Mouse (Mus musculus): ENCODE data around the gene Pycr1. TPM values are rescaled to one million over a fixed set of nuclear protein-coding genes. Genes with fewer than 3 reads are reported as not detected.
A peak's percentile ranks its signal among the peaks of the same experiment; 100 is the strongest.

The Pycr1 gene
- polyA plus RNA-seq, 1 experiment from 2014 or later: 15.2 TPM

DNA sequence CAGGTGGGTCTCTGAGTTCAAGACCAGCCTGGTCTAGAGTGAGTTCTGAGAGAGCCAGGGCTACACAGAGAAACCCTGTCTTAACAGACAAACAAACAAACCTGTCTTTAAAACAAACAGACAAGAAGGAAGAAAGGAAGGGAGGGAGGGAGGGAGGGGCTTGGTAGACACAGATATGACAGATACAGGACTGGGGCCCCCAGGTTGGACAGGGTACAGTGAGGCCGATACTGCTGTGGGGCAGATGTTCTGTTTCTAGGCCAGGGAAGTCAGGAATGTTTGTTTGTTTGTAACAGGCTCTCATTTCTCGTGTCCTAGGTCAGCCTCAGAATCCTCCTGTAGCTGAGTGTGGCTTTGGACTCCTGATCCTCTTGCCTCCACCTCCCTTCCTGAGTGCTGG, 40.0 kb downstream of the Pycr1 start:
- H3K4me2 ChIP-seq (ENCODE audit: low read depth, low read length): no peak overlapping the region
- peaks cover 18% of the 10 kb centered on the region for H3K4me1 ChIP-seq (ENCODE audit: control insufficient read depth, insufficient read depth, low read length)
- no peaks in the 10 kb centered on the region for H3K9me3 ChIP-seq (replicated peaks; ENCODE audit: control insufficient read depth, low read length)
- H3K9ac ChIP-seq (ENCODE audit: low read length): no peak overlapping the region
- ATAC-seq (replicated peaks; ENCODE audit: extremely low read depth, insufficient read depth, low FRiP score): no peak
- peaks cover 21% of the 10 kb centered on the region for H3K36me3 ChIP-seq (ENCODE audit: control insufficient read depth, insufficient read depth)
- H3K4me3 ChIP-seq (ENCODE audit: low read length): no peak overlapping the region
- no peaks in the 10 kb centered on the region for H3K27me3 ChIP-seq (ENCODE audit: control insufficient read depth, insufficient read depth, low read length)
- WGBS: 80% methylated on average over 2 of the region's 2 CpGs
- no peak overlapping the region for H3K27ac ChIP-seq (ENCODE audit: low read length)

DNA sequence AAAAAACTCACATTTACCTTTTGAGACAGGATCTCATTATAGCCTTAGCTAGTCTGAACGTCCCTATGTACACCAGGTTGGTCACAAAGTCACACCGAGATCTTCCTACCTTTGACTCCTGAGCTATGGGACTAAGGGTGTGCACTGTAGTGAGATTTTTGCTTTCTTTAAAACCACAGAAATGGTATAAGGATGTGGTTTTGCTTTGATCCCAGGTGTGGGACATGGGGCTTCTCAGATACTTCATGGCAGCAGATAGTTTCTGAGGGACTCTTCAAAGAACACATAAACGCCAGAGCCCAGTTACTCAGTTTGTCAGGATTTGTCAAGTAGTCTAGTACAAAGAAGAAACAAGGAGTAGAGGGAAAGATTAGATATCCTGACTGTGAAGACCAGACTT, 42.9 kb downstream of the Pycr1 start:
- WGBS: 85% methylated on average over 3 of the region's 3 CpGs
- Histone ChIP-seq H3K36me3 (ENCODE audit: control insufficient read depth, insufficient read depth) (peaks cover 29% of the 10 kb centered on the region), H3K4me1 (ENCODE audit: control insufficient read depth, insufficient read depth, low read length) (peaks cover 17% of the 10 kb centered on the region), H3K9me3 (replicated peaks; ENCODE audit: control insufficient read depth, low read length) (no peaks in the 10 kb centered on the region), H3K27me3 (ENCODE audit: control insufficient read depth, insufficient read depth, low read length) (no peaks in the 10 kb centered on the region), H3K9ac (ENCODE audit: low read length) (no peak overlapping the region), H3K4me3 (ENCODE audit: low read length) (no peak overlapping the region), H3K27ac (ENCODE audit: low read length) (no peak overlapping the region), H3K4me2 (ENCODE audit: low read depth, low read length) (no peak overlapping the region)
- ATAC-seq (replicated peaks; ENCODE audit: extremely low read depth, insufficient read depth, low FRiP score): no peak

DNA sequence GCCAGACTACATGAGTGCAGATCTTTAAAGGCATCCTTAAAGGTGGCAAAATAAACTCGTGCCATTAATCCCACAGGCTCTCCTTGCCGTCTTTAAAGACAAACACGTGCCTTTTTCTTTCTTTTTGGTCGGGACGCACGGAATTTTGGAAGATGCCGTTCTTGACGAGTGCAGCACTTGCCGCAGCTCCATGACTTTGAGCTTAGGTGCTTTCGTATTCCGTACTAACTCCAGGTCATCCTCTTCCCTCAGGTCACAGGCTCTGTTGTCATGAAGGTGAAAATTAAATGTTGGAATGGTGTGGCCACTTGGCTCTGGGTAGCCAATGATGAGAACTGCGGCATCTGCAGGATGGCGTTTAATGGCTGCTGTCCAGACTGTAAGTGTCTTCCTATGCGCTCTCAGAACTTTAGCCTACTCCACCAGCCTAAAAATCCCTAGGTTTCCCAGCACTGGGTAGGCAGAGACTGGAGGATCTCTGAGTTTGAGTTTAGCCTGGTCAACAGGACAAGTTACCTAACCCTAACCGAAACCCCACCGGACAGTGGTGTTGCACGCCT, 44.5 kb downstream of the Pycr1 start:
- H3K4me3 ChIP-seq (ENCODE audit: low read length): peak overlapping the region; percentile 91
- WGBS: 47% methylated on average over 17 of the region's 17 CpGs
- H3K9ac ChIP-seq (ENCODE audit: low read length): peak overlapping the region; percentile 75
- H3K4me1 ChIP-seq (ENCODE audit: control insufficient read depth, insufficient read depth, low read length): peaks cover 17% of the 10 kb centered on the region
- peak overlapping the region; percentile 90 for H3K4me2 ChIP-seq (ENCODE audit: low read depth, low read length)
- ATAC-seq (replicated peaks; ENCODE audit: extremely low read depth, insufficient read depth, low FRiP score): no peak
- no peaks in the 10 kb centered on the region for H3K27me3 ChIP-seq (ENCODE audit: control insufficient read depth, insufficient read depth, low read length)
- H3K27ac ChIP-seq (ENCODE audit: low read length): peak overlapping the region; percentile 73; the same call in 1 of the 2 replicates
- no peaks in the 10 kb centered on the region for H3K9me3 ChIP-seq (replicated peaks; ENCODE audit: control insufficient read depth, low read length)
- peaks cover 39% of the 10 kb centered on the region for H3K36me3 ChIP-seq (ENCODE audit: control insufficient read depth, insufficient read depth)

DNA sequence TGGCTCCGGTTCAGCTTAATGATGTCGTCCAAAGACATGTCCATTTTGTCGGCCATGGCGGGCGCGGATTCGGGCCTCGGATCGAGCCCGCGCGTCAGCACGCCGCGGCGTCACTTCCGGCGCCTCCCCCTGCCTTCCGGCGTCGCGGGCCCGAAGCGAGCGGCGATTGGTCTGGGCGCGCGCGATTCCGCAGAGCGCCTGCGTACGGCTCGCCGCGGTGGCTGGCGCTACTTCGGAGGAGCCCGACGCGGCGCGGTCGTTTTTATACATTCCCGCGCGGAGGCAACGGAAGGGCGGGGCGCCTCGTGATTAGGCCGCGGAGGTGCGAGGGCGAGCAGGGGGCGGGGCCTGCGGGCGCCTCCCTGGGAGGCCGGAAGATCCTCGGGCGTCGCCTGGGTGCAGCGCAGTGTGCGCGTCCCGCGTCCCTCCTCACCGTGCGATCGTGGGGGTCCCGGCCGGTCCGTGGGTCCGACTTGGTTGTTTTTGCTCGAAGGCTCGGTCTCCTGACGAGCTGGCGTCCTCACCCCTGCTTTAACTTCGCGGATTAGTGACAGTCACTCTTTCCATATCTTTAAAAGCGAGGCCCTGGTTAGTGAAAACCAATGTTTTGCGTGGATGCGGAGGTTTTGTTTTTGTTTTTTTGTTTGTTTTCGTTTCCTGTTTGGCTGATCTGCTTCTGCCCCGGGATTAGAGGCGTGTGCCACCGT, 45.1 kb downstream of the Pycr1 start, which contains the start of the genes Alyref and Anapc11:
TSS of gene Alyref (minus strand) at position 83 of the 707 bp plus-strand sequence.
TSS of gene Anapc11 (plus strand) at position 139 of the 707 bp plus-strand sequence.
- peaks cover 40% of the 10 kb centered on the region for H3K36me3 ChIP-seq (ENCODE audit: control insufficient read depth, insufficient read depth)
- peak within 1 kb of the TSS; percentile 88 for H3K9ac ChIP-seq (ENCODE audit: low read length)
- ATAC-seq (replicated peaks; ENCODE audit: extremely low read depth, insufficient read depth, low FRiP score): peak; percentile 96
- no peaks in the 10 kb centered on the region for H3K9me3 ChIP-seq (replicated peaks; ENCODE audit: control insufficient read depth, low read length)
- peak within 1 kb of the TSS; percentile 91 for H3K4me3 ChIP-seq (ENCODE audit: low read length)
- H3K4me1 ChIP-seq (ENCODE audit: control insufficient read depth, insufficient read depth, low read length): peaks cover 17% of the 10 kb centered on the region
- WGBS: under 1% methylated on average over 84 of the region's 88 CpGs
- H3K27ac ChIP-seq (ENCODE audit: low read length): peak within 1 kb of the TSS; percentile 88
- H3K27me3 ChIP-seq (ENCODE audit: control insufficient read depth, insufficient read depth, low read length): no peaks in the 10 kb centered on the region
- H3K4me2 ChIP-seq (ENCODE audit: low read depth, low read length): peak within 1 kb of the TSS; percentile 90

DNA sequence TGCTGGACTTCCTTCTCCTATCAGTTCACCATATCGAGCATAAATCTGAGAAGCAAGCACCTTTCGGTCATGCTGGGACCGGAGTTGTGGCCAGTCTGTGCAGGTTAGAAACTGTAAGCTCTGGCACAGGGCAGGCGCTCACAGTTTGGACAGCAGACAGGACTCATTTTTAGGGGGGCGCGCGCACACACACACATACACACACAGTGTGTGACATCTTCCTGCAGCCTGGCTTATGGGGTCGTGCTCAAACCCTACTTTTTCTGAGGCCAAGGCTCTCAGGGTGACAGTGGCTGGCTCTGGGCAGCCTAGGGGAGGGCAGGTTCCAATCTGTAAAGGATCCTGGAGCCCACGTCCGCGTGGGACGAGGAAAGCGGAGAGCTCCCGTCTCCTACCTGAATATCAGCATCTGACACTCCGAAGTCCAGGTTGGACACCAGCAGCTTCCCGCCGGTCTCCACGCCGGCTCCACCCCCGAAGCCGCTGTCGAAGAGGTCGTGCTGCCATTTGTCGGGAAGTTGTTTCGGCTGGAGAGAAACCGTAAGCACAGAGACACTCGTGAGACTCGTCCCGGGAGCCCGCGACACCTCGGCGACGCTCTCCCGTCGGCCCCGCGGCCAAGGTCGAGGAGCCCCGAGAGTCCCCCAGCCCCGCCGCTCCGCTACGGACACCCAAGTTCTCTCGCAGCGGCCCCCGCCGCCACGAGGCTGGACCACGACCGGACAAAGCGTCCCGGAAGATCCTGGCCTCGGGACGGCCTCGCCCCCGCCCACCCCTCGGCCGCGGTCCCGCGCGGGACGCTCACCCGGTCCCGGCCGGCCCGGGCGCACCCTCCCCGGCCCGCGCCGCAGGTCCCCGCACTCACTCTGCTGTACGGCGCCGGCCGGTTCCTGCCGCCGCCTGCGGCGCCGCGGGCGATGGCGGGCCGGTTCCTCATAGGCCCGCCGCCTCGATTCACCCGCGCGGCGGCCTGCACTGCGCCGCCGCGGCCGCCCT, 46.0 kb downstream of the Pycr1 start:
- peak overlapping the region; percentile 88 for H3K27ac ChIP-seq (ENCODE audit: low read length)
- H3K27me3 ChIP-seq (ENCODE audit: control insufficient read depth, insufficient read depth, low read length): no peaks in the 10 kb centered on the region
- WGBS: 3% methylated on average over 88 of the region's 99 CpGs
- H3K9me3 ChIP-seq (replicated peaks; ENCODE audit: control insufficient read depth, low read length): no peaks in the 10 kb centered on the region
- ATAC-seq (replicated peaks; ENCODE audit: extremely low read depth, insufficient read depth, low FRiP score): peak; percentile 20
- peaks cover 17% of the 10 kb centered on the region for H3K4me1 ChIP-seq (ENCODE audit: control insufficient read depth, insufficient read depth, low read length)
- H3K4me3 ChIP-seq (ENCODE audit: low read length): peak overlapping the region; percentile 91
- H3K4me2 ChIP-seq (ENCODE audit: low read depth, low read length): peak overlapping the region; percentile 77
- H3K9ac ChIP-seq (ENCODE audit: low read length): peak overlapping the region; percentile 88
- H3K36me3 ChIP-seq (ENCODE audit: control insufficient read depth, insufficient read depth): peaks cover 40% of the 10 kb centered on the region

DNA sequence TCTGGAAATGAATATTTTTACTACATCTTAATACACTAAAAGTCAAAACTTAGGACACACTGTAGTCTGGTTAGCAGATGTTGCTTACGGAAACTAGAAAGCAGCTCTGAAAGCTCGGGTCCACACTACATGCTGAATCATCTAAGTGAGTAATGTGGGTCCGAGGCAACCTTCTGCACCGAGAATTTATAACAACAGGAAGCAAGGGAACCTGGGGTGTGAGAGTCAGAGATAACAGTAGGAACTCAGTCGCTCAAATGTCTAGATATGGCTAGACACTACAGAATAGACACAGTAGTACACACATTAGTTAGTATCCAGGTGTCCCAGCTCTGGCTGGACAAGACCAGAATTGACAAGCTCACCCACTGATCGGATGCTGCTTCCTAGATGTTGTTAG, 55.0 kb downstream of the Pycr1 start:
- H3K9me3 ChIP-seq (replicated peaks; ENCODE audit: control insufficient read depth, low read length): peaks cover 3% of the 10 kb centered on the region; the same call in 1 of the 2 replicates
- no peak for ATAC-seq (replicated peaks; ENCODE audit: extremely low read depth, insufficient read depth, low FRiP score)
- no peak overlapping the region for H3K27ac ChIP-seq (ENCODE audit: low read length)
- H3K4me2 ChIP-seq (ENCODE audit: low read depth, low read length): no peak overlapping the region
- no peaks in the 10 kb centered on the region for H3K4me1 ChIP-seq (ENCODE audit: control insufficient read depth, insufficient read depth, low read length)
- H3K27me3 ChIP-seq (ENCODE audit: control insufficient read depth, insufficient read depth, low read length): no peaks in the 10 kb centered on the region
- H3K36me3 ChIP-seq (ENCODE audit: control insufficient read depth, insufficient read depth): peaks cover 65% of the 10 kb centered on the region
- no peak overlapping the region for H3K4me3 ChIP-seq (ENCODE audit: low read length)
- 80% methylated on average over 6 of the region's 6 CpGs for WGBS
- H3K9ac ChIP-seq (ENCODE audit: low read length): no peak overlapping the region

Small RNA genes lying within 50 kb of the gene (microRNA-seq; reads per million reads assigned to microRNA genes)
- 0.59 reads per million for gene Mir6936

Other genes with a start within 250 kb of the Pycr1 start
- 26.7 and 27.7 TPM in 2 replicates for gene Nploc4, start 206.1 kb downstream of the Pycr1 start, polyA plus RNA-seq (2015; fragmentation: Nextera tagmentation; extraction: Ambion mirVana)
- 0.09 TPM in 1 of 2 replicates, not detected in the other for gene Tspan10, start 201.1 kb downstream of the Pycr1 start, polyA plus RNA-seq (2015; fragmentation: Nextera tagmentation; extraction: Ambion mirVana)
- 0.28 and 0.29 TPM in 2 replicates for gene Pde6g, start 190.3 kb downstream of the Pycr1 start, polyA plus RNA-seq (2015; fragmentation: Nextera tagmentation; extraction: Ambion mirVana)
- 23.2 and 23.5 TPM in 2 replicates for gene Oxld1, start 185.7 kb downstream of the Pycr1 start, polyA plus RNA-seq (2015; fragmentation: Nextera tagmentation; extraction: Ambion mirVana)
- gene Ccdc137, start 185.7 kb downstream of the Pycr1 start, polyA plus RNA-seq (2015; fragmentation: Nextera tagmentation; extraction: Ambion mirVana): 25.4 and 27.4 TPM in 2 replicates
- 33.6 and 34.2 TPM in 2 replicates for gene Arl16, start 176.2 kb downstream of the Pycr1 start, polyA plus RNA-seq (2015; fragmentation: Nextera tagmentation; extraction: Ambion mirVana)
- 247 and 252 TPM in 2 replicates for gene Mrpl12, start 159.2 kb downstream of the Pycr1 start, polyA plus RNA-seq (2015; fragmentation: Nextera tagmentation; extraction: Ambion mirVana)
- gene Slc25a10, start 151.9 kb downstream of the Pycr1 start, polyA plus RNA-seq (2015; fragmentation: Nextera tagmentation; extraction: Ambion mirVana): 39.6 and 43.9 TPM in 2 replicates
- gene Gcgr, start 113.1 kb downstream of the Pycr1 start, polyA plus RNA-seq (2015; fragmentation: Nextera tagmentation; extraction: Ambion mirVana): 1.4 and 2.7 TPM in 2 replicates
- gene Mcrip1, start 94.0 kb downstream of the Pycr1 start, polyA plus RNA-seq (2015; fragmentation: Nextera tagmentation; extraction: Ambion mirVana): 134 and 139 TPM in 2 replicates
- gene Ppp1r27, start 92.6 kb downstream of the Pycr1 start, polyA plus RNA-seq (2015; fragmentation: Nextera tagmentation; extraction: Ambion mirVana): 3.3 and 8.5 TPM in 2 replicates
- 435 and 437 TPM in 2 replicates for gene P4hb, start 70.5 kb downstream of the Pycr1 start, polyA plus RNA-seq (2015; fragmentation: Nextera tagmentation; extraction: Ambion mirVana)
- 435 and 439 TPM in 2 replicates for gene Arhgdia, start 62.1 kb downstream of the Pycr1 start, polyA plus RNA-seq (2015; fragmentation: Nextera tagmentation; extraction: Ambion mirVana)
- gene Alyref, start 45.4 kb downstream of the Pycr1 start, polyA plus RNA-seq (2015; fragmentation: Nextera tagmentation; extraction: Ambion mirVana): 223 and 229 TPM in 2 replicates
- 179 and 193 TPM in 2 replicates for gene Anapc11, start 45.3 kb downstream of the Pycr1 start, polyA plus RNA-seq (2015; fragmentation: Nextera tagmentation; extraction: Ambion mirVana)
- gene Npb, start 35.3 kb downstream of the Pycr1 start, polyA plus RNA-seq (2015; fragmentation: Nextera tagmentation; extraction: Ambion mirVana): 13.6 and 15.5 TPM in 2 replicates
- gene Pcyt2, start 25.8 kb downstream of the Pycr1 start, polyA plus RNA-seq (2015; fragmentation: Nextera tagmentation; extraction: Ambion mirVana): 109 and 117 TPM in 2 replicates
- 21.1 and 28.1 TPM in 2 replicates for gene Sirt7, start 18.5 kb downstream of the Pycr1 start, polyA plus RNA-seq (2015; fragmentation: Nextera tagmentation; extraction: Ambion mirVana)
- gene Mafg, start 10.2 kb downstream of the Pycr1 start, polyA plus RNA-seq (2015; fragmentation: Nextera tagmentation; extraction: Ambion mirVana): 14.7 and 19.1 TPM in 2 replicates
- gene Myadml2, start 4.4 kb upstream of the Pycr1 start, polyA plus RNA-seq (2015; fragmentation: Nextera tagmentation; extraction: Ambion mirVana): 17.0 and 19.5 TPM in 2 replicates
- 0.20 and 1.00 TPM in 2 replicates for gene Notum, start 17.4 kb upstream of the Pycr1 start, polyA plus RNA-seq (2015; fragmentation: Nextera tagmentation; extraction: Ambion mirVana)
- gene Aspscr1, start 29.2 kb upstream of the Pycr1 start, polyA plus RNA-seq (2015; fragmentation: Nextera tagmentation; extraction: Ambion mirVana): 105 and 109 TPM in 2 replicates
- gene Cenpx, start 70.0 kb upstream of the Pycr1 start, polyA plus RNA-seq (2015; fragmentation: Nextera tagmentation; extraction: Ambion mirVana): 107 and 112 TPM in 2 replicates
- gene Lrrc45, start 70.2 kb upstream of the Pycr1 start, polyA plus RNA-seq (2015; fragmentation: Nextera tagmentation; extraction: Ambion mirVana): 34.1 and 34.8 TPM in 2 replicates
- gene Rac3, start 77.7 kb upstream of the Pycr1 start, polyA plus RNA-seq (2015; fragmentation: Nextera tagmentation; extraction: Ambion mirVana): 8.7 and 10.6 TPM in 2 replicates
- gene Dcxr, start 83.5 kb upstream of the Pycr1 start, polyA plus RNA-seq (2015; fragmentation: Nextera tagmentation; extraction: Ambion mirVana): 15.3 and 17.1 TPM in 2 replicates
- 54.8 and 59.4 TPM in 2 replicates for gene Cbr2, start 88.3 kb upstream of the Pycr1 start, polyA plus RNA-seq (2015; fragmentation: Nextera tagmentation; extraction: Ambion mirVana)
- 1.3 and 6.9 TPM in 2 replicates for gene Hmga1b, start 119.0 kb upstream of the Pycr1 start, polyA plus RNA-seq (2015; fragmentation: Nextera tagmentation; extraction: Ambion mirVana)
- gene Rfng, start 140.4 kb upstream of the Pycr1 start, polyA plus RNA-seq (2015; fragmentation: Nextera tagmentation; extraction: Ambion mirVana): 27.8 and 28.4 TPM in 2 replicates
- 124 and 135 TPM in 2 replicates for gene Gps1, start 140.5 kb upstream of the Pycr1 start, polyA plus RNA-seq (2015; fragmentation: Nextera tagmentation; extraction: Ambion mirVana)
- gene Dus1l, start 152.6 kb upstream of the Pycr1 start, polyA plus RNA-seq (2015; fragmentation: Nextera tagmentation; extraction: Ambion mirVana): 44.7 and 49.7 TPM in 2 replicates
- gene Fasn, start 180.8 kb upstream of the Pycr1 start, polyA plus RNA-seq (2015; fragmentation: Nextera tagmentation; extraction: Ambion mirVana): 24.9 and 28.7 TPM in 2 replicates

All from heart, embryonic 16.5 days (tissue).